Mouse (Mus musculus) layer of hippocampus, postnatal 14 days (tissue): ENCODE results near the gene Eno3. TPM values are rescaled to one million over a fixed set of nuclear protein-coding genes. Genes with fewer than 3 reads are reported as not detected.

Experiments
- DNase-seq, 2 experiments: peaks; one replicate each; pipeline ENCODE4 v3.0.0; 2021 to 2022; ENCODE audit warnings: low spot score in 2 of 2, mixed read lengths in 1 of 2
- total RNA-seq, 2 experiments: library from RNA; stranded (reverse); gene quantifications; 2 replicates each; pipeline ENCODE4 v1.2.3; 2021

The Eno3 gene
- total RNA-seq, 2 experiments from 2014 or later, result 5.9 to 10.1 TPM

GRCm38 (mm10) chr11:70679361-70679760, 22.4 kb downstream of the Eno3 start:
- no peak for DNase-seq

- no peak for DNase-seq
Observed at GRCm38 (mm10) chr11:70679894-70680293, 22.9 kb downstream of the Eno3 start.

- no peak for DNase-seq
Observed at GRCm38 (mm10) chr11:70681170-70681569, 24.2 kb downstream of the Eno3 start.

- peak in 1 of 2 experiments; percentile 71 for DNase-seq
Observed at GRCm38 (mm10) chr11:70681897-70682581, 25.0 kb downstream of the Eno3 start.

- no peak for DNase-seq
Observed at GRCm38 (mm10) chr11:70683640-70684039, 26.6 kb downstream of the Eno3 start.

GRCm38 (mm10) chr11:70686901-70687566, 30.0 kb downstream of the Eno3 start:
- peak; percentile 59 to 64 for DNase-seq

- DNase-seq, result peak; percentile 85 to 88
Observed at GRCm38 (mm10) chr11:70687601-70688199, 30.7 kb downstream of the Eno3 start, which contains the start of gene Camta2. Gene Camta2, minus strand, starts transcription at chr11:70688105.

GRCm38 (mm10) chr11:70688372-70688771, 31.4 kb downstream of the Eno3 start:
- no peak for DNase-seq

- no peak for DNase-seq
Observed at GRCm38 (mm10) chr11:70689578-70689977, 32.6 kb downstream of the Eno3 start.

GRCm38 (mm10) chr11:70693504-70693903, 36.5 kb downstream of the Eno3 start:
- DNase-seq, result peak in 1 of 2 experiments; percentile 57

GRCm38 (mm10) chr11:70697376-70697775, 40.4 kb downstream of the Eno3 start:
- no peak for DNase-seq

GRCm38 (mm10) chr11:70699051-70699450, 42.0 kb downstream of the Eno3 start:
- no peak for DNase-seq

GRCm38 (mm10) chr11:70699722-70700556, 42.9 kb downstream of the Eno3 start, which contains the start of the genes Inca1 and Kif1c:
Gene Inca1, minus strand, starts transcription at chr11:70700155.
Gene Kif1c, plus strand, starts transcription at chr11:70700548.
- peak; percentile 95 to 96 for DNase-seq

- peak in 1 of 2 experiments; percentile 59 for DNase-seq
Observed at GRCm38 (mm10) chr11:70700613-70701012, 43.6 kb downstream of the Eno3 start.

GRCm38 (mm10) chr11:70701221-70701955, 44.4 kb downstream of the Eno3 start:
- DNase-seq, result no peak

- DNase-seq, result no peak
Observed at GRCm38 (mm10) chr11:70701984-70702733, 45.2 kb downstream of the Eno3 start.

GRCm38 (mm10) chr11:70702781-70703180, 45.8 kb downstream of the Eno3 start:
- no peak for DNase-seq

GRCm38 (mm10) chr11:70706127-70706526, 49.1 kb downstream of the Eno3 start:
- no peak for DNase-seq

- peak in 1 of 2 experiments; percentile 70 for DNase-seq
Observed at GRCm38 (mm10) chr11:70711026-70711425, 54.0 kb downstream of the Eno3 start.
